Mouse (Mus musculus): Measurements from ENCODE around the gene Fam19a5. TPM values are rescaled to one million over a fixed set of nuclear protein-coding genes. Genes with fewer than 3 reads are reported as not detected.

The Fam19a5 gene
- polyA plus RNA-seq, 1 experiment from 2014 or later, result 9.6 TPM

DNA sequence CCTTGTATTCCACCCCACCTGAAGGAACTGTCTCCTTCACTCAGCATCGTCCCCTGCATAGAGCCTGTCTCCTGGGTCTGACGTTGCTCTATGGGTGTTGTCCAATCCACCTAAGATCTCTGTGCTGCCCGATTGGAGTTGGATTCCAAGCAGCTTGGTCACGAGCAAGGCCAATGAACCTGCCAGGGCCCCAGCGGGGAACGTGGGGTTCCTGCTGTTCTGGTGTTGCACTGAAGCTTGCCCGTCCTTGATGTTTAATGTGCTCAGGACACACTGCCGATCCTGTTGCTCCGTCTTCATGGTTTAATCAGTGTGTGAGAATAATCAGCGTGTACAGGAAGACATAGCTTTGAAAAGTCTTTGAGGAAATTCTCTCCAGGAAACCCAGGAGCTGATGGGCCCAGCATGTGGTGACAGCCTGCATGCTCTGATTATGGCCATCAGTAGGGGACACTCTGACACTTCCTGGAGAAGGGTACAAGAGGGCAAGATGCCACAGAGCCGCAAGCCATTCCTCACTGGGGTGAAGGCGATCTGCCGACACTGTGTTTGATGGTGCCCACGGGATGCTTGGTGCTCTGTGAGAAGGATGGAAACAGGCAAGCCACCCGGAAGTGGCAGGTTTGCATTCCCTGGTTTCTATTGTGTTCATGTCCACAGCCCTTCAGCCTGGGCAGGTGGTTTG, 147.3 kb downstream of the Fam19a5 start:
- no peak overlapping the region for H3K27ac ChIP-seq (ENCODE audit: low read depth, low read length)
- H3K4me3 ChIP-seq (ENCODE audit: low read depth, low read length), result no peak overlapping the region
- ATAC-seq (ENCODE audit: low FRiP score) (no peak), DNase-seq (ENCODE audit: low spot score) (no peak)
- no peaks in the 10 kb centered on the region; the same call in 1 of the 2 replicates for H3K4me1 ChIP-seq (replicated peaks; ENCODE audit: control insufficient read depth, insufficient read depth, low read length)
- no peaks in the 10 kb centered on the region for H3K9me3 ChIP-seq (ENCODE audit: control insufficient read depth, low read length)
- H3K27me3 ChIP-seq (ENCODE audit: control insufficient read depth, insufficient read depth, low read length), result no peaks in the 10 kb centered on the region
- WGBS, result 68% methylated on average over 15 of the region's 15 CpGs
- H3K36me3 ChIP-seq (ENCODE audit: control insufficient read depth, insufficient read depth, low read length), result no peaks in the 10 kb centered on the region
- no peak overlapping the region for H3K9ac ChIP-seq (ENCODE audit: low read depth, low read length)
- no peak overlapping the region for H3K4me2 ChIP-seq (replicated peaks; ENCODE audit: low read depth, low read length)

DNA sequence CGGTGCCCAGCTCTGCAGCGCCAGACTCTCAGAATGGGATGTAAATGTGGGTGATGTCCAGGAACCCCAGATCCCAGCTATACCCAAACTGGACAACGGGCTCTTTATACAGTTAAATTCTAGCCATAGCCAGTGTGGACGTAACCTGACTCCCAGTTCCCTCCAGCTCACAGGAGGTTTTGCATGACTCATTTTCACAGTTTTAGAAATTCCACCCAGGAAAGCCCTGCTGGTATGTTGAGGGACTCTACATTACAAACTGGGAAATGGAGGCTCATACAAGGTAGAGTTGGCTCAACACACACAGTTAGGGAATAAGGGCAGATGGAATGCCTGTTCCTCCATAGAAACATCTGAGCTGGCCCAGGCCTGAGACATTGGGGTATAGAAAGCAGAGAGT, 147.9 kb downstream of the Fam19a5 start:
- no peaks in the 10 kb centered on the region for H3K9me3 ChIP-seq (ENCODE audit: control insufficient read depth, low read length)
- H3K9ac ChIP-seq (ENCODE audit: low read depth, low read length), result no peak overlapping the region
- no peak overlapping the region for H3K4me2 ChIP-seq (replicated peaks; ENCODE audit: low read depth, low read length)
- ATAC-seq (ENCODE audit: low FRiP score), result no peak
- no peak for DNase-seq (ENCODE audit: low spot score)
- H3K36me3 ChIP-seq (ENCODE audit: control insufficient read depth, insufficient read depth, low read length), result no peaks in the 10 kb centered on the region
- WGBS, result 80% methylated on average over 4 of the region's 4 CpGs
- no peak overlapping the region for H3K4me3 ChIP-seq (ENCODE audit: low read depth, low read length)
- no peaks in the 10 kb centered on the region for H3K4me1 ChIP-seq (replicated peaks; ENCODE audit: control insufficient read depth, insufficient read depth, low read length)
- no peaks in the 10 kb centered on the region for H3K27me3 ChIP-seq (ENCODE audit: control insufficient read depth, insufficient read depth, low read length)
- no peak overlapping the region for H3K27ac ChIP-seq (ENCODE audit: low read depth, low read length)

DNA sequence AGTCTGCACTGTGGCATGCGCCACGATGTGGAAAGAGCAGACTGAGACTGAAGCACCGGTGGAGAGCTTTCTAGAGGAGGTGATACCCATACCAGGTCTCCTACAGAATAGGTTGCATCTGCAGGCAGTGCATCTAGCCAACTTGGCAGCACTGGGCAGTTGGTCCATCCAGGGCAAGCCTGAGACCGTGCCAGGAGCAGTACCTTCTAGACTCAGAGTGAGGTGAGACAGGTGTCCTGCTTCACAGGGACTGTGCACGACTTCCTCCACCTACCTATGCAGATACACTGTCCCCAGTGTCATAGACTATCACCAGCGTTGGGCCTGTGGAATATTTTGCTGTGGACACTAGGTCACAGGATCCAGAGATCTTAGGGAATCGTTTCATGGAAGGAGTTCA, 148.3 kb downstream of the Fam19a5 start:
- Histone ChIP-seq H3K27me3 (ENCODE audit: control insufficient read depth, insufficient read depth, low read length) (no peaks in the 10 kb centered on the region), H3K9me3 (ENCODE audit: control insufficient read depth, low read length) (no peaks in the 10 kb centered on the region), H3K27ac (ENCODE audit: low read depth, low read length) (no peak overlapping the region), H3K9ac (ENCODE audit: low read depth, low read length) (no peak overlapping the region), H3K4me3 (ENCODE audit: low read depth, low read length) (no peak overlapping the region), H3K36me3 (ENCODE audit: control insufficient read depth, insufficient read depth, low read length) (no peaks in the 10 kb centered on the region), H3K4me2 (replicated peaks; ENCODE audit: low read depth, low read length) (no peak overlapping the region), H3K4me1 (replicated peaks; ENCODE audit: control insufficient read depth, insufficient read depth, low read length) (no peaks in the 10 kb centered on the region; the same call in 1 of the 2 replicates)
- WGBS, result 93% methylated on average over 7 of the region's 7 CpGs
- ATAC-seq (ENCODE audit: low FRiP score) (no peak), DNase-seq (ENCODE audit: low spot score) (no peak)

- Histone ChIP-seq H3K27me3 (ENCODE audit: control insufficient read depth, insufficient read depth, low read length) (no peaks in the 10 kb centered on the region), H3K9me3 (ENCODE audit: control insufficient read depth, low read length) (no peaks in the 10 kb centered on the region), H3K4me1 (replicated peaks; ENCODE audit: control insufficient read depth, insufficient read depth, low read length) (no peaks in the 10 kb centered on the region; the same call in 1 of the 2 replicates), H3K4me2 (replicated peaks; ENCODE audit: low read depth, low read length) (no peak overlapping the region), H3K36me3 (ENCODE audit: control insufficient read depth, insufficient read depth, low read length) (no peaks in the 10 kb centered on the region), H3K9ac (ENCODE audit: low read depth, low read length) (no peak overlapping the region), H3K27ac (ENCODE audit: low read depth, low read length) (no peak overlapping the region), H3K4me3 (ENCODE audit: low read depth, low read length) (no peak overlapping the region)
- WGBS, result 72% methylated on average over 4 of the region's 4 CpGs
- DNase-seq (ENCODE audit: low spot score) (no peak), ATAC-seq (ENCODE audit: low FRiP score) (no peak)
Observed at GRCm38 (mm10) chr15:87692865-87693513, 148.9 kb downstream of the Fam19a5 start.

- Histone ChIP-seq H3K9me3 (ENCODE audit: control insufficient read depth, low read length) (no peaks in the 10 kb centered on the region), H3K9ac (ENCODE audit: low read depth, low read length) (no peak overlapping the region), H3K4me3 (ENCODE audit: low read depth, low read length) (no peak overlapping the region), H3K4me2 (replicated peaks; ENCODE audit: low read depth, low read length) (no peak overlapping the region), H3K36me3 (ENCODE audit: control insufficient read depth, insufficient read depth, low read length) (no peaks in the 10 kb centered on the region), H3K27me3 (ENCODE audit: control insufficient read depth, insufficient read depth, low read length) (no peaks in the 10 kb centered on the region), H3K4me1 (replicated peaks; ENCODE audit: control insufficient read depth, insufficient read depth, low read length) (no peaks in the 10 kb centered on the region; the same call in 1 of the 2 replicates), H3K27ac (ENCODE audit: low read depth, low read length) (no peak overlapping the region)
- no peak for ATAC-seq (ENCODE audit: low FRiP score)
- no peak for DNase-seq (ENCODE audit: low spot score)
- 68% methylated on average over 13 of the region's 13 CpGs for WGBS
Observed at GRCm38 (mm10) chr15:87697433-87697996, 153.4 kb downstream of the Fam19a5 start.

GRCm38 (mm10) chr15:87698562-87699320, 154.6 kb downstream of the Fam19a5 start:
- DNase-seq (ENCODE audit: low spot score) (no peak), ATAC-seq (ENCODE audit: low FRiP score) (no peak)

DNA sequence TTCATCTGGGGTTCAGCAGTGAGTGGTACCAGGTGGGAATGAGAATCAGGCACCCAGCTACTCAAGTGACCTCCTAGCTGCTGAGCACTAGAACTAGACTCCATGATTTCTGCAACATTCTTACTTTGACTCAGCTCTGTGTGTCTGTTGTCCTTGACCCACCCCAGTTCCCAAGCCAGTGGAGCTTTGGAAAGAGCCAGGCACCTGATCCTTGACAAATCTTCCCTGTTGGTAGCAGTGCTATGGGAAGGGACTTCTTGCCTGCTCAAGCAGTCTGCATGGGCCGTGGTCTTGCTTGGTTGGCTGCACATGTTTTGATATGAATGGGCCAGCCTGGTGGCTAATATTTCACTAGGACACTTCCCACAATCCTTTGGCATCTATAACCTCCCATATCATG, 158.7 kb downstream of the Fam19a5 start:
- Histone ChIP-seq H3K4me2 (replicated peaks; ENCODE audit: low read depth, low read length) (no peak overlapping the region), H3K4me3 (ENCODE audit: low read depth, low read length) (no peak overlapping the region), H3K9me3 (ENCODE audit: control insufficient read depth, low read length) (no peaks in the 10 kb centered on the region), H3K36me3 (ENCODE audit: control insufficient read depth, insufficient read depth, low read length) (no peaks in the 10 kb centered on the region), H3K27ac (ENCODE audit: low read depth, low read length) (no peak overlapping the region), H3K27me3 (ENCODE audit: control insufficient read depth, insufficient read depth, low read length) (no peaks in the 10 kb centered on the region), H3K9ac (ENCODE audit: low read depth, low read length) (no peak overlapping the region), H3K4me1 (replicated peaks; ENCODE audit: control insufficient read depth, insufficient read depth, low read length) (no peaks in the 10 kb centered on the region)
- no peak for ATAC-seq (ENCODE audit: low FRiP score)
- no peak for DNase-seq (ENCODE audit: low spot score)
- 86% methylated on average over 1 of the region's 1 CpGs for WGBS

More at GRCm38 (mm10) chr15:87698562-87699320, 154.6 kb downstream of the Fam19a5 start:
- H3K27ac ChIP-seq (ENCODE audit: low read depth, low read length), result no peak overlapping the region
- 82% methylated on average over 14 of the region's 14 CpGs for WGBS
- no peaks in the 10 kb centered on the region for H3K9me3 ChIP-seq (ENCODE audit: control insufficient read depth, low read length)
- no peak overlapping the region for H3K4me2 ChIP-seq (replicated peaks; ENCODE audit: low read depth, low read length)
- no peak overlapping the region for H3K4me3 ChIP-seq (ENCODE audit: low read depth, low read length)
- no peaks in the 10 kb centered on the region; the same call in 1 of the 2 replicates for H3K4me1 ChIP-seq (replicated peaks; ENCODE audit: control insufficient read depth, insufficient read depth, low read length)
- H3K36me3 ChIP-seq (ENCODE audit: control insufficient read depth, insufficient read depth, low read length), result no peaks in the 10 kb centered on the region
- no peaks in the 10 kb centered on the region for H3K27me3 ChIP-seq (ENCODE audit: control insufficient read depth, insufficient read depth, low read length)
- H3K9ac ChIP-seq (ENCODE audit: low read depth, low read length), result no peak overlapping the region

- H3K9ac ChIP-seq (ENCODE audit: low read depth, low read length), result no peak overlapping the region
- no peak overlapping the region for H3K4me3 ChIP-seq (ENCODE audit: low read depth, low read length)
- no peaks in the 10 kb centered on the region for H3K36me3 ChIP-seq (ENCODE audit: control insufficient read depth, insufficient read depth, low read length)
- no peaks in the 10 kb centered on the region for H3K9me3 ChIP-seq (ENCODE audit: control insufficient read depth, low read length)
- H3K27ac ChIP-seq (ENCODE audit: low read depth, low read length), result no peak overlapping the region
- DNase-seq (ENCODE audit: low spot score) (no peak), ATAC-seq (ENCODE audit: low FRiP score) (no peak)
- no peaks in the 10 kb centered on the region for H3K27me3 ChIP-seq (ENCODE audit: control insufficient read depth, insufficient read depth, low read length)
- 91% methylated on average over 3 of the region's 3 CpGs for WGBS
- H3K4me1 ChIP-seq (replicated peaks; ENCODE audit: control insufficient read depth, insufficient read depth, low read length), result no peaks in the 10 kb centered on the region
- H3K4me2 ChIP-seq (replicated peaks; ENCODE audit: low read depth, low read length), result no peak overlapping the region
Observed at GRCm38 (mm10) chr15:87703334-87703733, 159.2 kb downstream of the Fam19a5 start.
